Mouse (Mus musculus) kidney, adult 2 months (tissue): ENCODE data around the gene Magi1. TPM values are rescaled to one million over a fixed set of nuclear protein-coding genes. Genes with fewer than 3 reads are reported as not detected.

ENCODE experiments used
- DNase-seq: peaks from one replicate; pipeline ENCODE4 v3.0.0; 2021
- H3K27ac ChIP-seq: fragments of 200-500 bp; 2 replicates; pipeline ENCODE4 v1.5.1; 2012; ENCODE audit warnings: low read depth, low read length, control low read depth, inconsistent platforms; ENCODE audit not compliant: insufficient read depth
- H3K27me3 ChIP-seq: fragments of 200-500 bp; replicated peaks from 2 replicates; pipeline ENCODE4 v1.6.1; 2012; ENCODE audit warnings: mild to moderate bottlenecking, moderate library complexity, low read length, inconsistent platforms; ENCODE audit not compliant: control insufficient read depth, insufficient read depth
- H3K36me3 ChIP-seq: fragments of 200-500 bp; 2 replicates; pipeline ENCODE4 v1.6.1; 2012; ENCODE audit warnings: mild to moderate bottlenecking, moderate library complexity, low read length, inconsistent platforms; ENCODE audit not compliant: control insufficient read depth, insufficient read depth
- H3K4me1 ChIP-seq: fragments of 200-500 bp; 2 replicates; pipeline ENCODE4 v1.6.1; 2011; ENCODE audit warnings: low read length; ENCODE audit not compliant: control insufficient read depth, insufficient read depth
- H3K4me3 ChIP-seq: fragments of 200-500 bp; 2 replicates; pipeline ENCODE4 v1.5.1; 2011; ENCODE audit warnings: mild to moderate bottlenecking, low read depth, low read length, control low read depth; ENCODE audit not compliant: insufficient read depth
- CTCF ChIP-seq: fragments of 200-500 bp; conservative IDR thresholded peaks from 2 replicates; pipeline ENCODE4 v1.5.1; 2011; ENCODE audit warnings: low read depth, mild to moderate bottlenecking, control low read depth, low read length, moderate library complexity, mixed read lengths; ENCODE audit not compliant: insufficient read depth, insufficient read length
- POLR2A ChIP-seq: fragments of 200-500 bp; IDR thresholded peaks from one replicate; pipeline ENCODE4 v1.6.1; 2011; ENCODE audit warnings: low read depth, low read length, control low read depth
- whole genome bisulfite sequencing: fragments of 180-500 bp; shearing (Covaris S2); methylation state at CpG from one replicate; pipeline ENCODE4 v1.1.7; 2018; 5-methylcytosine and 5-hydroxymethylcytosine counted together
- polyA plus RNA-seq: library from polyadenylated mRNA; depleted of rRNA; stranded (reverse); fragments of >200 nt; gene quantifications from 2 replicates; pipeline ENCODE4 v1.2.3, GENCODE M21; 2012

Magi1 gene
- polyA plus RNA-seq, 1 experiment = 6.1 TPM

DNA sequence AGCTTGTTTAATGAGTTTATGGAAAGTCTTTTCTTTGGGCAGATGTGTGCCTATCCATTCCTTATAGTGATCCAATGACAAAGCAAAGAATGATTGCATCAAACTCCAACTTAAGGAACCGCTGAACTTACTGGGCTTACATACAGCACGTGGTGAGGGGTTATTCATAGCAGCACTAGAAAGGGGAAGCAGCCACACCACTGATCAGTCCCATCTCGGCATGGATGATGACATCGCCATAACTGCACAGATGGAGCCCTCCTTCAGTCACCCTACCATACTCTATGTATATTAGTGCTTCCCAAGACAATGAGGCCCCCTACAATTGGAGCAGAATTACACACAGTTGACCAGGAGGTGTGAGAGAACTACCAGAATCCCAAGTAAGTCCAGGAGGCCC lies 238.5 kb downstream of the Magi1 start:
- Histone ChIP-seq H3K4me1 (no peaks in the 10 kb centered on the region), H3K36me3 (no peaks in the 10 kb centered on the region), H3K4me3 (no peak overlapping the region), H3K27ac (no peak overlapping the region), H3K27me3 (no peaks in the 10 kb centered on the region)
- TF ChIP-seq POLR2A (no peak), CTCF (no peak)
- no peak for DNase-seq
- WGBS = 90% methylated on average over 4 of the region's 4 CpGs

DNA sequence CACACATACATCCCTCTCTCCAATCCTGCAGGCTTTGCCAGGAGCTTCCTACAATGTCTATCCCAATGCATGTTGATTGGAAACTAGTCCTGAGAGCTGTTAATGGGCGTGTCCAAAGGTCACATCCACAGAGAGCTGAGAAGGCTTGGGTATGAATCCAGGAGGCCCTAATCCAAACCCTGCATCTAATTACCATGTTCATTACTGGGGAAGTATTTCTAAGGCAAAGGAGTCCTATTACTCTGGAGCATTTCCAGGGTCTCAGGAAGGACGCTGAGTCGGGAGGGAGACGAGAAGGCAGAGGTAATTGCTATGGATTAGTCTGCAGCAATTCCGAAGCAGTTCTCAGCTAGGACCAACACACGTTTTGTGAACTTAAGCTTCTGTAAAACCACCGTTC lies 240.3 kb downstream of the Magi1 start:
- peak; percentile 11 for DNase-seq
- Histone ChIP-seq H3K4me1 (no peaks in the 10 kb centered on the region), H3K36me3 (no peaks in the 10 kb centered on the region), H3K27ac (no peak overlapping the region), H3K27me3 (no peaks in the 10 kb centered on the region), H3K4me3 (no peak overlapping the region)
- 55% methylated on average over 7 of the region's 7 CpGs for WGBS
- TF ChIP-seq CTCF (no peak), POLR2A (no peak)

DNA sequence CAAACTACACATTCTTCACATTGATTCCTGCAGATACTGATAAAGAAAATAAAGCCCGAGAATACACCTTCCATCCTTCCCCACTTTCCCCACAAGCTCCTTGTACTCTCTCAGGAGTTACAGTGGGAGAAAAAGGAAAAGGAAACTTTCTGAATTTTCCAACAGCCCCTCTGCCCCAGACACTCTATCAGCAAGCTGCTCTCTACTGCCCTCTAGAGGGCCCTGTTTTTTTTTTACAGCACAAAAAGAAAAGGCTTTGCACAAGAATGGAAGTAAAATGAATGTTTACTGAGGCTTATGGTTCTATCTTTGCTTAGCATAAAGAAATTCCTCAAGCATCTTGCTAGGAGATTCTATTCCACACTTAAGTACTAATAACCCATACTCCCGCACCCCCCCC lies 243.6 kb downstream of the Magi1 start:
- Histone ChIP-seq H3K27me3 (no peaks in the 10 kb centered on the region), H3K27ac (no peak overlapping the region), H3K4me3 (no peak overlapping the region), H3K36me3 (no peaks in the 10 kb centered on the region), H3K4me1 (no peaks in the 10 kb centered on the region)
- peak; percentile 25 for DNase-seq
- 72% methylated on average over 2 of the region's 2 CpGs for WGBS
- TF ChIP-seq CTCF (peak; percentile 42; the same call in 1 of the 2 replicates), POLR2A (no peak)

DNA sequence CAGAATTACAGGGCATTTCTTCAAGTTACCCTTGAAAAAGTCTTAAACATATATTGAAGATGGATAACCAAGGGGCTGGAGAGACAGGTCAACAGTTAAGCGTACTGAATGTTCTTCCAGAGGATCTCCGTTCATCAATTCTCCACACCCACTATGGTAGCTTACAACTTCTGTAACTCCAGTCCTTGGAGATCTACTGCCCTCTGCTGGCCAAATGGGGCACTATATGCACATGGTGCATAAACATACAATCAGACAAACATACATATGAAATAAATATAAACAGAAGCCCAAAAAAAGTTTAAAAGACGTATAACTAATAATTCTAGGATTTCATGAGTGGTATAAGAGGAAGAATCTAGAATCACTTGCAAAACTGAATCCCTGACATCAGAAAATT lies 244.8 kb downstream of the Magi1 start:
- no peaks in the 10 kb centered on the region for H3K36me3 ChIP-seq
- no peaks in the 10 kb centered on the region for H3K4me1 ChIP-seq
- TF ChIP-seq POLR2A (no peak), CTCF (no peak)
- WGBS = 96% methylated on average over 3 of the region's 3 CpGs
- H3K27ac ChIP-seq = no peak overlapping the region
- H3K27me3 ChIP-seq = no peaks in the 10 kb centered on the region
- no peak for DNase-seq
- H3K4me3 ChIP-seq = no peak overlapping the region

DNA sequence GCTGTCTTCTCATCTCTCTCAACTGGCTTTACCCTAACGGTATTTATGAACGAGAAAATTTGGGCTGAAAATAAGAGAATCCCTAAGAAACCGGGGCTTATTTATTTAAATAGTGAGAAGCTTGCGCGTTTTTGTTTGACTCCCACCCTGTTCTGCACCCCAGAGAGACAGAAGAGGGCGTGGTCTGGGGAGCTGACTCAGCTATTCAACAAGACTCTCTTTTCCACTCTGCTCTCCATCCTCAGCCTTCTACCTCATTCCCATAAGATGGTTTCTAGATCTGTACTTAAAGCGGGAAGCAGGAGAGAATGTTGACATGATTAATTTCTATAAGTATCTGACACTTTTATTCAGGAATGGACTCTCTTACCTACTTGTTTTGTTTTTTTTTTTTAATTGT lies 247.2 kb downstream of the Magi1 start:
- Histone ChIP-seq H3K27ac (no peak overlapping the region), H3K4me1 (no peaks in the 10 kb centered on the region), H3K36me3 (no peaks in the 10 kb centered on the region), H3K27me3 (no peaks in the 10 kb centered on the region), H3K4me3 (no peak overlapping the region)
- 74% methylated on average over 7 of the region's 7 CpGs for WGBS
- TF ChIP-seq POLR2A = no peak
- TF ChIP-seq CTCF = no peak
- no peak for DNase-seq

DNA sequence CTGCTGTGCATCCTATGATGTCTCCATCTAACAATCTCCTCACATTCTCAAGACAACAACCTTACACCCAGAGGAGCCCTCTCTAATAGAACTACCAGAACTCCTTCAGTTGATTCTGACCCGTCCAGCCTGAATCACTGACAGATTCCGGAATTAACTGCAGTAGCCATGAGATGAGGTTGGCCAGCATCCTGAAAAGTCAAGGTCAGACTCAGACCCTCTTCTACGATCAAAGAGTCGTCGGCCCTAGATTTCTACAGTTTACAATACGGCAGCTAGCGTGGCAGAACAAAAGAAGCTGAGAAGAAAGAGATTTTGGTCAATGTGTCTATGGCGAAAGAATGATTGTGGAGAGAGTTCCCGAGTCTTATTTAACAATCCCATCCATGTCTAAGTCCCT lies 257.4 kb downstream of the Magi1 start:
- H3K4me1 ChIP-seq = no peaks in the 10 kb centered on the region
- WGBS = 88% methylated on average over 9 of the region's 9 CpGs

DNA sequence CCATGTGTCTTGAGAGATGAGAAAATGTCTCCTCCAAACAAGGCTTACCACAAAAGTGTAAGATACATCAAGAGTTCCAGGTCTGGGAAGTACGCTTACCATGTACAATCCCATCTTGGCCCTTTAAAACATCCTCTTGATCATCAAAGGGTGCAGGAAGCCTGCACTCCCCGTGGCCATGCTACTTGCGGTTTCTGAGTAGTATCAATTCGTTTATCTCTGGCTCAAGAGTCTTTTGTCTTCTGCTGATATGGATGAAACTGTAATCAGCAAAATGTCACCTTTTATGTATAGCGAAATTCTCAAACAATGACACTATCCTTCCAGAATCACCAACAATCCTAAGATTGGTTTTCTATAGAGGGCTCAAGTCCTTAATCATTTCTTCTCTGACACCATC lies 261.3 kb downstream of the Magi1 start:
- Histone ChIP-seq H3K4me3 (no peak overlapping the region), H3K36me3 (no peaks in the 10 kb centered on the region), H3K4me1 (no peaks in the 10 kb centered on the region), H3K27ac (no peak overlapping the region), H3K27me3 (no peaks in the 10 kb centered on the region)
- WGBS = 90% methylated on average over 5 of the region's 5 CpGs
- no peak for TF ChIP-seq CTCF
- TF ChIP-seq POLR2A = no peak
- DNase-seq = no peak

More for the DNA sequence above, 257.4 kb downstream of the Magi1 start:
- Histone ChIP-seq H3K27me3 (no peaks in the 10 kb centered on the region), H3K4me3 (no peak overlapping the region), H3K36me3 (no peaks in the 10 kb centered on the region), H3K27ac (no peak overlapping the region)
- DNase-seq = no peak
- no peak for TF ChIP-seq POLR2A
- no peak for TF ChIP-seq CTCF

DNA sequence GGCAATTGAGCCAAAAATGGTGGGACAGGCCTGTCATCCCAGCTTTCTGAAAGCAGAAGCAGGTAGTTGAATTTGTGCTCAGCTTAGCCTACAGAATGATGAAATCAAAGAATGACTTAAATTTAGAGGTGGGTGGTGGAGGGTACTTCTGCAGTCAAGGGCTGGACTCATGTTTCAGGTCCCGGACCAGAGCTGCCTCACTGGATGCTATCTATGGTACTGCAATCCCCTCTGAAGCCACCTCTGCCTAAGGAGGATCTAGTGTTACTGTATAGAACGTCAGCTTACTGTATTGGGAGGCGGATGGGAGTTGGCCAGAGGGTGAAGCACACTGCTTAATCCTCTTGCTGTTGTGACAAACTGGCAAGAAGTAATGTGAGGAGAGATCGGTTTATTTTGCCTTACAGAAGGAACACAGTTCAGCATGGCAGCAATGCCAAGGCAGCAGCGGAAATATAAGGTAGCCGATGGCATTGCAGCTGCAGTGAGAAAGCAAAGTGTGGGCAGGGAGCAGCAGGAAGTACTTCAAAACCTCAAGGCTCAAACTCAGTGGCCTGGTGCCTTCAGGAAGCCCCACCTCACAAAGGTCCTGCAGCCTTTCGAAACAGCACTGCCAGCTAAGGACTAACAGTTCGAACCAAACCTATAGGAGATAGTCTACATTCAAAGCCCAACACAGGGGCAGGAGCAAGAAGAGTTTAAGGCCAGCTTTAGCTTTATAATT lies 262.3 kb downstream of the Magi1 start:
- H3K27ac ChIP-seq = no peak overlapping the region
- DNase-seq = no peak
- H3K4me3 ChIP-seq = no peak overlapping the region
- H3K36me3 ChIP-seq = no peaks in the 10 kb centered on the region
- no peaks in the 10 kb centered on the region for H3K4me1 ChIP-seq
- no peaks in the 10 kb centered on the region for H3K27me3 ChIP-seq
- TF ChIP-seq CTCF (no peak), POLR2A (no peak)
- 72% methylated on average over 8 of the region's 8 CpGs for WGBS
